Mouse (Mus musculus): ENCODE results near the gene Tmem44.

DNA sequence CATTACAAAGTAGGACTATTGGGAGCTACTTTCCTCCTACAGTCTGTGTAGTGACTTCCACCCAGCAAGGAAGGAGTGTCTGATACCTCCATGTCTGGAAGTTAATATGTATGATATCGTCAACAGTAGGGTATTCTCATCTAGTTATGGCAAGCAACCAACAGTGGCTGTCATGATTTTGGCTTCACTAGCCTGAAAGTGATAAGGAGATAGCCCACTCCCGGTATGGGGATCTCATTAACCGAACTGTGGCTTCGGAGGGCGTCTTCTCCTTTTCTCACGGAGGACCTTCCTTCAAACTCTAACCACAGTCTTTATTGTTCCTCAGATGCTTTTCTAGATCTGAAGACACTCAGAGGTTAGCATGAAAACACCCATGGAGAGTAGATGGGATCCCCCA is 81.7 kb downstream of the Tmem44 start:
- TF ChIP-seq GATA1 (IDR thresholded peaks at IDR 0.05; ENCODE audit: borderline replicate concordance, low read length) (no peak), FLI1 (IDR thresholded peaks at IDR 0.05; ENCODE audit: low read length) (no peak)

All from megakaryocyte, embryonic 14.5 days (primary cell).